Mouse (Mus musculus): Measurements from ENCODE around the gene Cryaa.

DNA sequence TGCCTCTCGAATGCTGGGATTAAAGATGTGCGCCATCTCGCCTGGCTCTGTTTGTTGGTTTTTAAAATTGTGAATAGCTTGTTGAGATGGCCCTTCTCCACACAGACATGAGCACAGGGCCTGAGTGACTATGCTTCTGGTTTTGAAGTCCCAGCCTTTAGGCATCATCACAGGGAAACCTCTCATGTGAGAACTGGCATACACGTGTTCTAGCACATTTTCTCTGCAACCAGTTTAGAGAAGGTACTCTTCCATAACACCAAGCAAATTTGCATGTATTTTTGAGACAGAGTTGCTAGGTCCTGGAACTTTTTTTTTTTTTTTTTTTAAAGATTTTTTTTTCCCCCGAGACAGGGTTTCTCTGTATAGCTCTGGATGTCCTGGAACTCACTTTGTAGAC, 20.9 kb upstream of the Cryaa start:
- no peak for TF ChIP-seq POLR2A (IDR thresholded peaks at IDR 0.05; ENCODE audit: low read depth, low read length)
- TF ChIP-seq CTCF (IDR thresholded peaks at IDR 0.05; ENCODE audit: borderline replicate concordance, insufficient read depth, low read length) = no peak
